Mouse (Mus musculus): Measurements from ENCODE around the gene G6pdx. TPM values are rescaled to one million over a fixed set of nuclear protein-coding genes. Genes with fewer than 3 reads are reported as not detected.

Gene G6pdx
- 48.7 and 53.8 TPM in 2 replicates for polyA plus RNA-seq (2014; fragmentation: Nextera tagmentation; extraction: Ambion mirVana)

- H3K4me3 ChIP-seq (ENCODE audit: low read depth, low read length), result peak within 1 kb of the TSS; percentile 53
- H3K9me3 ChIP-seq (ENCODE audit: low read depth, low read length), result no peaks in the 10 kb centered on the region
- peak within 1 kb of the TSS; percentile 84 for H3K27ac ChIP-seq (ENCODE audit: low read depth)
- TF ChIP-seq CTCF (IDR thresholded peaks at IDR 0.05; ENCODE audit: low read depth), result peak; percentile 39; the same call in 1 of the 2 replicates
- H3K27me3 ChIP-seq (ENCODE audit: insufficient read depth, low read length), result no peaks in the 10 kb centered on the region
- peaks cover 9% of the 10 kb centered on the region; the same call in 1 of the 2 replicates for H3K36me3 ChIP-seq (ENCODE audit: insufficient read depth)
- H3K9ac ChIP-seq, result peak within 1 kb of the TSS; percentile 55
- H3K4me1 ChIP-seq (ENCODE audit: insufficient read depth), result no peaks in the 10 kb centered on the region
- 12% methylated on average over 25 of the region's 25 CpGs for WGBS
- DNase-seq (peak; percentile 93), ATAC-seq (ENCODE audit: insufficient read depth) (peak; percentile 88)
- H3K4me2 ChIP-seq, result peak within 1 kb of the TSS; percentile 65
Observed at GRCm38 (mm10) chrX:74428826-74429276, at the start of gene G6pdx. G6pdx (minus strand) TSS chrX:74429194.

GRCm38 (mm10) chrX:74452773-74453172 is 23.8 kb upstream of the G6pdx start:
- Histone ChIP-seq H3K9me3 (ENCODE audit: low read depth, low read length) (no peaks in the 10 kb centered on the region), H3K4me2 (no peak overlapping the region), H3K27me3 (ENCODE audit: insufficient read depth, low read length) (no peaks in the 10 kb centered on the region), H3K27ac (ENCODE audit: low read depth) (no peak overlapping the region), H3K4me3 (ENCODE audit: low read depth, low read length) (no peak overlapping the region), H3K36me3 (ENCODE audit: insufficient read depth) (peaks cover 11% of the 10 kb centered on the region; the same call in 1 of the 2 replicates), H3K9ac (no peak overlapping the region), H3K4me1 (ENCODE audit: insufficient read depth) (no peaks in the 10 kb centered on the region)
- peak; percentile 73 for TF ChIP-seq CTCF (IDR thresholded peaks at IDR 0.05; ENCODE audit: low read depth)
- 6% methylated on average over 4 of the region's 4 CpGs for WGBS
- ATAC-seq (ENCODE audit: insufficient read depth) (peak; percentile 62; the same call in 1 of the 2 replicates), DNase-seq (peak; percentile 69)

GRCm38 (mm10) chrX:74451157-74451912 is 22.3 kb upstream of the G6pdx start:
- no peak for TF ChIP-seq CTCF (IDR thresholded peaks at IDR 0.05; ENCODE audit: low read depth)
- no peak for ATAC-seq (ENCODE audit: insufficient read depth)

GRCm38 (mm10) chrX:74429290-74429821 is 362 bp upstream of the G6pdx start:
- no peak for TF ChIP-seq CTCF (IDR thresholded peaks at IDR 0.05; ENCODE audit: low read depth)

More at GRCm38 (mm10) chrX:74451157-74451912, 22.3 kb upstream of the G6pdx start:
- no peak overlapping the region for H3K27ac ChIP-seq (ENCODE audit: low read depth)
- no peak for DNase-seq
- H3K9me3 ChIP-seq (ENCODE audit: low read depth, low read length), result no peaks in the 10 kb centered on the region
- H3K9ac ChIP-seq, result no peak overlapping the region
- H3K27me3 ChIP-seq (ENCODE audit: insufficient read depth, low read length), result no peaks in the 10 kb centered on the region
- no peaks in the 10 kb centered on the region for H3K4me1 ChIP-seq (ENCODE audit: insufficient read depth)
- peaks cover 12% of the 10 kb centered on the region; the same call in 1 of the 2 replicates for H3K36me3 ChIP-seq (ENCODE audit: insufficient read depth)
- 79% methylated on average over 4 of the region's 4 CpGs for WGBS
- no peak overlapping the region for H3K4me2 ChIP-seq
- no peak overlapping the region for H3K4me3 ChIP-seq (ENCODE audit: low read depth, low read length)

GRCm38 (mm10) chrX:74428146-74428825 is 708 bp downstream of the G6pdx start:
- peak overlapping the region; percentile 65 for H3K4me2 ChIP-seq
- TF ChIP-seq CTCF (IDR thresholded peaks at IDR 0.05; ENCODE audit: low read depth), result no peak
- peak; percentile 22 for DNase-seq
- peak; percentile 32 for ATAC-seq (ENCODE audit: insufficient read depth)
- peak overlapping the region; percentile 55 for H3K9ac ChIP-seq
- no peaks in the 10 kb centered on the region for H3K27me3 ChIP-seq (ENCODE audit: insufficient read depth, low read length)
- no peaks in the 10 kb centered on the region for H3K9me3 ChIP-seq (ENCODE audit: low read depth, low read length)
- peaks cover 8% of the 10 kb centered on the region; the same call in 1 of the 2 replicates for H3K36me3 ChIP-seq (ENCODE audit: insufficient read depth)
- H3K27ac ChIP-seq (ENCODE audit: low read depth), result no peak overlapping the region
- H3K4me1 ChIP-seq (ENCODE audit: insufficient read depth), result no peaks in the 10 kb centered on the region
- H3K4me3 ChIP-seq (ENCODE audit: low read depth, low read length), result peak overlapping the region; percentile 53
- 15% methylated on average over 35 of the region's 35 CpGs for WGBS

More at GRCm38 (mm10) chrX:74429290-74429821, 362 bp upstream of the G6pdx start:
- Histone ChIP-seq H3K4me3 (ENCODE audit: low read depth, low read length) (peak overlapping the region; percentile 53), H3K4me1 (ENCODE audit: insufficient read depth) (no peaks in the 10 kb centered on the region), H3K9me3 (ENCODE audit: low read depth, low read length) (no peaks in the 10 kb centered on the region), H3K27me3 (ENCODE audit: insufficient read depth, low read length) (no peaks in the 10 kb centered on the region), H3K27ac (ENCODE audit: low read depth) (peak overlapping the region; percentile 84), H3K9ac (peak overlapping the region; percentile 55), H3K36me3 (ENCODE audit: insufficient read depth) (peaks cover 9% of the 10 kb centered on the region; the same call in 1 of the 2 replicates), H3K4me2 (peak overlapping the region; percentile 65)
- 16% methylated on average over 22 of the region's 22 CpGs for WGBS
- ATAC-seq (ENCODE audit: insufficient read depth) (peak; percentile 75), DNase-seq (peak; percentile 88)

GRCm38 (mm10) chrX:74427116-74427515 is 1.9 kb downstream of the G6pdx start:
- Histone ChIP-seq H3K27me3 (ENCODE audit: insufficient read depth, low read length) (no peaks in the 10 kb centered on the region), H3K4me1 (ENCODE audit: insufficient read depth) (no peaks in the 10 kb centered on the region), H3K9me3 (ENCODE audit: low read depth, low read length) (no peaks in the 10 kb centered on the region), H3K9ac (no peak overlapping the region), H3K4me2 (no peak overlapping the region), H3K27ac (ENCODE audit: low read depth) (no peak overlapping the region), H3K36me3 (ENCODE audit: insufficient read depth) (no peaks in the 10 kb centered on the region), H3K4me3 (ENCODE audit: low read depth, low read length) (no peak overlapping the region)
- no peak for ATAC-seq (ENCODE audit: insufficient read depth)
- DNase-seq, result no peak
- 83% methylated on average over 3 of the region's 3 CpGs for WGBS
- no peak for TF ChIP-seq CTCF (IDR thresholded peaks at IDR 0.05; ENCODE audit: low read depth)

Measured in lung, embryonic 14.5 days (tissue).